Mouse (Mus musculus): ENCODE measurements at regions not wholly inside any gene's neighbourhood (a gene's known extent, or its start where the extent isn't known, plus 50 kb on each side); places are given as distances from the start of the nearest gene placed in this dataset.

DNA sequence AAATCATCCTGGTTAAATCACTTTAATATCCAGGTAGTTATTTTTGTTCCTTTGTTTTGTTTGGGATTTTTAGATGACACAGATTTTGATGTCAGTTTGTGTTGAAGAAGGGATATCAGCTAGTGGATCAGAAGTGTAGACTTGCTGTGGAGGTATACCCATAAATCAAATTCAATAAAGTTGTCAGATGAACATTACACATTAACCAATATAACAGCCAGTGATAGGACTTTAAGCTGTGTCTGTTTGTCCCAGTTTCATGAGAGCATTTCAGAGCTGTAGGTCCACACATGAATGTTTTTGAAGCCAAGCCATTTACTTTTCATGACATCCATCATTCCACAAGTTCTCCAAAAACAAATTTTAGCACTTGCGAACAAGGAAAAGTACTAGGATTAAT lies 1037.7 kb upstream of the Cited2 start:
- Histone ChIP-seq H3K4me3 (ENCODE audit: low read depth, low read length) (no peak overlapping the region), H3K27me3 (ENCODE audit: insufficient read depth, low read length) (no peaks in the 10 kb centered on the region), H3K4me2 (ENCODE audit: low read depth, low read length, poor library complexity, severe bottlenecking) (no peak overlapping the region), H3K9me3 (ENCODE audit: low read length) (no peaks in the 10 kb centered on the region), H3K36me3 (ENCODE audit: insufficient read depth, low read length) (no peaks in the 10 kb centered on the region), H3K27ac (ENCODE audit: low read depth, low read length) (no peak overlapping the region), H3K4me1 (ENCODE audit: insufficient read depth, low read length) (no peaks in the 10 kb centered on the region), H3K9ac (replicated peaks; ENCODE audit: low read length, poor library complexity, severe bottlenecking) (no peak overlapping the region)
- ATAC-seq (ENCODE audit: low FRiP score) (no peak), DNase-seq (ENCODE audit: low spot score) (no peak)
- TF ChIP-seq CTCF (IDR thresholded peaks at IDR 0.05), result no peak
- WGBS, result 98% methylated on average over 1 of the region's 1 CpGs

DNA sequence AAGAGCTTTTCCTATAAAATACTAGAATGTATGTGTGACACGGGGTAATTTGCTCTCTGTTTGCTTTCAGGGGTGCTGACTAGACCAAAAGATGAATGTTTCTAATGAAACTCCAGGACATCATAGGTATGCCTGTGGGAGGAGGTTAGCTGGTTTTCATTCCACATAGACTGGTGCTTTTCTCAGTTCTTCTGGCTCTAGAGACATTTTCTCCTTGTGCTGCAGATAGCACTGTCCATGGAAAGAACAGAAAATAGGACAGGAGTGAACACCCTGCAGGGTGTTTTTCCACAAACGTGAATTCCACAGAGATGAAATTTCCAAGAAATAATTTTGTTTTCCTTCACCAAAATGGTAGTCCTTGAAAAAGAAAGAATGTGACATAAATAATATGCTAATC lies 1016.0 kb upstream of the Cited2 start:
- no peaks in the 10 kb centered on the region for H3K36me3 ChIP-seq (ENCODE audit: insufficient read depth, low read length)
- 69% methylated on average over 2 of the region's 2 CpGs for WGBS

DNA sequence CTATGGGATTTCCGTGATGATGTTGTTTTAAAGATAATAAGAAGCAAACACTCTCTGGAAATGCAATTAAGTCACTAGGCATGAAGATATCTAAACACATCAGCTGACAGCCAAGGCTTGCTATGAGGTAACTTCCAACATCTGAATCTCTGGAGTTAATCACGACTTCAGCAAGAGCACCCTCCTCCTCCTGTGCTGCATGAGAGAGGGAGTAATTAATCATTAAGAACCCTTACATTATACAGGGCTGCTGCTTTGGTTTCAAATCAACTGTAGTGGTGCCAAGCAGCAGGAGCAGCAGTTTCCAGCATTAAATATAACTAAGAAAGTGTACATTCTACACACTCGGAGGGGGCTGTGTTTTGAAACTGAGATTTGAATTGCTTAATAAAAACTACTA lies 1009.9 kb upstream of the Cited2 start:
- Histone ChIP-seq H3K4me3 (ENCODE audit: low read depth, low read length) (no peak overlapping the region), H3K27ac (ENCODE audit: low read depth, low read length) (no peak overlapping the region), H3K36me3 (ENCODE audit: insufficient read depth, low read length) (no peaks in the 10 kb centered on the region), H3K9me3 (ENCODE audit: low read length) (no peaks in the 10 kb centered on the region), H3K9ac (replicated peaks; ENCODE audit: low read length, poor library complexity, severe bottlenecking) (no peak overlapping the region), H3K27me3 (ENCODE audit: insufficient read depth, low read length) (no peaks in the 10 kb centered on the region), H3K4me2 (ENCODE audit: low read depth, low read length, poor library complexity, severe bottlenecking) (no peak overlapping the region), H3K4me1 (ENCODE audit: insufficient read depth, low read length) (no peaks in the 10 kb centered on the region)
- TF ChIP-seq CTCF (IDR thresholded peaks at IDR 0.05), result no peak
- DNase-seq (ENCODE audit: low spot score) (no peak), ATAC-seq (ENCODE audit: low FRiP score) (no peak)
- 71% methylated on average over 3 of the region's 3 CpGs for WGBS

More for the DNA sequence above, 1016.0 kb upstream of the Cited2 start:
- ATAC-seq (ENCODE audit: low FRiP score) (no peak), DNase-seq (ENCODE audit: low spot score) (no peak)
- Histone ChIP-seq H3K4me1 (ENCODE audit: insufficient read depth, low read length) (no peaks in the 10 kb centered on the region), H3K27ac (ENCODE audit: low read depth, low read length) (no peak overlapping the region), H3K9ac (replicated peaks; ENCODE audit: low read length, poor library complexity, severe bottlenecking) (no peak overlapping the region), H3K27me3 (ENCODE audit: insufficient read depth, low read length) (no peaks in the 10 kb centered on the region), H3K4me2 (ENCODE audit: low read depth, low read length, poor library complexity, severe bottlenecking) (no peak overlapping the region), H3K9me3 (ENCODE audit: low read length) (no peaks in the 10 kb centered on the region), H3K4me3 (ENCODE audit: low read depth, low read length) (no peak overlapping the region)
- TF ChIP-seq CTCF (IDR thresholded peaks at IDR 0.05), result no peak

DNA sequence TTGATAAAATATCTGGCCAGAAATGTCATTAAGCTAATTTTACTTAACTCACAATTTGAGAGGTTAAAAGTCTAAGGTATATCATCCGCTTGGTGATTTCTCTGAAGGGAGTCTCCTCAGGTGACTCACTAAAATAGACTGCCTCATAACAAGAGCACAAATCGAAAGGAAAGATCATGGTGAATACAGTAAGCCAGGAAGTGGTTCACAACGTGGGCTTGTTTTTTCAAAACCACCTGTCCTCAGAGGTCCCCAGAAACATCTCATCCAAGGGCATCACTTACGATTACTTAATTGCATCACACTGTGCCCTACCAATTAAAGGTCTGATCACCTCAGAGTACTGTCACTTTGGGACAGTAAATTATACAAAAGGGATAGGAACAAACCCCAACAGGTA lies 1009.0 kb upstream of the Cited2 start:
- H3K4me3 ChIP-seq (ENCODE audit: low read depth, low read length), result no peak overlapping the region

DNA sequence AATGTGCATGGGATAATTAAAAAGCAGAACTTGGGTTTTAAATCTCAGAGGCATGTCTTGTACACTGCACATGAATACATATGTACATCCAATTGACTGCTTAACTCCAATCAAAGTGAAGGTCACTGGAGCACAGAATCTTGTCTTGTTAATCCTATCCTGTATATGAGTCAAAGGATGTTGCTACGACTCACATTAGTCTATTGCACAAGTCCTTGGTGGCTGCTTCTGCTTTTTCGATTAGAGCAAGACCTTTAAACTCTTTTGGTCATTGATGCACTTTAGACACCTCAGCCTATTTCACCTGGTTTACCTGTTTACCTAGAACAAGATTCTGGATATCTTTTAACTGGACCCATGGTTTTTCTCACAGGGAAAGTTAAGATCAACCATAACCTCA lies 1008.5 kb upstream of the Cited2 start:
- H3K36me3 ChIP-seq (ENCODE audit: insufficient read depth, low read length), result no peaks in the 10 kb centered on the region
- H3K4me1 ChIP-seq (ENCODE audit: insufficient read depth, low read length), result no peaks in the 10 kb centered on the region
- no peak for DNase-seq (ENCODE audit: low spot score)
- no peak overlapping the region for H3K9ac ChIP-seq (replicated peaks; ENCODE audit: low read length, poor library complexity, severe bottlenecking)
- no peaks in the 10 kb centered on the region for H3K9me3 ChIP-seq (ENCODE audit: low read length)
- TF ChIP-seq CTCF (IDR thresholded peaks at IDR 0.05), result no peak
- ATAC-seq (ENCODE audit: low FRiP score), result no peak
- H3K27ac ChIP-seq (ENCODE audit: low read depth, low read length), result no peak overlapping the region
- H3K27me3 ChIP-seq (ENCODE audit: insufficient read depth, low read length), result no peaks in the 10 kb centered on the region
- H3K4me2 ChIP-seq (ENCODE audit: low read depth, low read length, poor library complexity, severe bottlenecking), result no peak overlapping the region
- H3K4me3 ChIP-seq (ENCODE audit: low read depth, low read length), result no peak overlapping the region
- WGBS, result 81% methylated on average over 2 of the region's 2 CpGs

More for the DNA sequence above, 1009.0 kb upstream of the Cited2 start:
- ATAC-seq (ENCODE audit: low FRiP score), result no peak
- H3K36me3 ChIP-seq (ENCODE audit: insufficient read depth, low read length), result no peaks in the 10 kb centered on the region
- H3K27ac ChIP-seq (ENCODE audit: low read depth, low read length), result no peak overlapping the region
- no peaks in the 10 kb centered on the region for H3K9me3 ChIP-seq (ENCODE audit: low read length)
- H3K4me1 ChIP-seq (ENCODE audit: insufficient read depth, low read length), result no peaks in the 10 kb centered on the region
- no peak overlapping the region for H3K9ac ChIP-seq (replicated peaks; ENCODE audit: low read length, poor library complexity, severe bottlenecking)
- DNase-seq (ENCODE audit: low spot score), result no peak
- no peak for TF ChIP-seq CTCF (IDR thresholded peaks at IDR 0.05)
- 78% methylated on average over 4 of the region's 4 CpGs for WGBS
- H3K4me2 ChIP-seq (ENCODE audit: low read depth, low read length, poor library complexity, severe bottlenecking), result no peak overlapping the region
- no peaks in the 10 kb centered on the region for H3K27me3 ChIP-seq (ENCODE audit: insufficient read depth, low read length)

DNA sequence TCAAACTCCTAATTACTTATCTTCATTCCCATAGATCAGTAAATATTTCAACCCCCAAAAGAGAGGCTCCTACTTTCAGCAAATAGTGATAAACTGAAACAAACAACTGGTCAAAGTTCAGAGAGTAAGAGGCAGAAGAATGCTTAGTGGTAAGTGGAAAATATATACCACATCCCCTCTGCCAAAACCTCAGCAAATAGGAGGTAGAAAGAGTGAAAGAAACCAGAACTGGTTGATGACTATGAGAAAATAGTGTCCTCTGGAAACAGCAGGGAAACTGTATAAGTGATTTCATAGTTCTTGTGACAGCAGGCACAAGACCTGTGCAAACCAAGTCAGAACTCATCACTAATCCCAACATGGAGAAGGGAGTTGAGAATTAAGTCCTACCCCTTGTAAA lies 980.8 kb upstream of the Cited2 start:
- no peaks in the 10 kb centered on the region for H3K4me1 ChIP-seq (ENCODE audit: insufficient read depth, low read length)
- no peak overlapping the region for H3K4me3 ChIP-seq (ENCODE audit: low read depth, low read length)
- no peaks in the 10 kb centered on the region for H3K27me3 ChIP-seq (ENCODE audit: insufficient read depth, low read length)
- no peak overlapping the region for H3K4me2 ChIP-seq (ENCODE audit: low read depth, low read length, poor library complexity, severe bottlenecking)
- H3K27ac ChIP-seq (ENCODE audit: low read depth, low read length), result no peak overlapping the region
- H3K9ac ChIP-seq (replicated peaks; ENCODE audit: low read length, poor library complexity, severe bottlenecking), result no peak overlapping the region
- no peaks in the 10 kb centered on the region for H3K36me3 ChIP-seq (ENCODE audit: insufficient read depth, low read length)
- no peak for ATAC-seq (ENCODE audit: low FRiP score)
- no peak for DNase-seq (ENCODE audit: low spot score)
- H3K9me3 ChIP-seq (ENCODE audit: low read length), result no peaks in the 10 kb centered on the region
- no peak for TF ChIP-seq CTCF (IDR thresholded peaks at IDR 0.05)

DNA sequence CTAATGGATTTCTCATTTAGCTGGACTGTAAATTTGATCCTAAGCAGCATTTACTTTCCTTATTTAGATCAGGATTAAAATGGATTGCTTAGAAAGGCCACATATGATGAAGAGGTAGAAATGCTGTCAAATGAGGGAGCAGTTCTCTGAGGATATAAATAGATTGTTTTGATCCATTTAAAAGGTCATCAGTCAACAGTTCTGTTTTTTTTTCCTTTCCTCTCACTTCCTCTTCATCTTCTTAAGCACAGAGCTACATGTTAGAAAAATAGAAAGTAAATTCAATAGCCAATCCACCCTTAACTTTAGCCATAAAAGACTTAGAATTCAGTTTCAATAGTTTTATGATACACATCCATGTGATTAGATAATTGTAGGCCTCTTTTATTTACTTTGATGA lies 971.5 kb upstream of the Cited2 start:
- H3K9me3 ChIP-seq (ENCODE audit: low read length), result no peaks in the 10 kb centered on the region
- no peak overlapping the region for H3K9ac ChIP-seq (replicated peaks; ENCODE audit: low read length, poor library complexity, severe bottlenecking)
- H3K27ac ChIP-seq (ENCODE audit: low read depth, low read length), result no peak overlapping the region
- H3K4me2 ChIP-seq (ENCODE audit: low read depth, low read length, poor library complexity, severe bottlenecking), result no peak overlapping the region
- H3K4me1 ChIP-seq (ENCODE audit: insufficient read depth, low read length), result no peaks in the 10 kb centered on the region
- H3K27me3 ChIP-seq (ENCODE audit: insufficient read depth, low read length), result no peaks in the 10 kb centered on the region
- no peaks in the 10 kb centered on the region for H3K36me3 ChIP-seq (ENCODE audit: insufficient read depth, low read length)
- ATAC-seq (ENCODE audit: low FRiP score) (no peak), DNase-seq (ENCODE audit: low spot score) (no peak)
- H3K4me3 ChIP-seq (ENCODE audit: low read depth, low read length), result no peak overlapping the region
- TF ChIP-seq CTCF (IDR thresholded peaks at IDR 0.05), result no peak

Measured in midbrain, postnatal 0 days (tissue).